Mouse (Mus musculus) left cerebral cortex, postnatal 10 days (tissue): Measurements from ENCODE around the gene Ttc28. TPM values are rescaled to one million over a fixed set of nuclear protein-coding genes. Genes with fewer than 3 reads are reported as not detected.
A peak's percentile ranks its signal among the peaks of the same experiment; 100 is the strongest.

ENCODE experiments used
- DNase-seq, 2 experiments: peaks; one replicate each; pipeline ENCODE4 v3.0.0; 2021 to 2022; ENCODE audit warnings: low spot score in 2 of 2, mixed read lengths in 1 of 2; ENCODE audit errors: extremely low spot score in 1 of 2
- intact Hi-C: fragments of 180-260 bp; cut with DNase I; formaldehyde crosslinking; loops from one replicate; pipeline ENCODE4 v1.15.1; 2025
- total RNA-seq, 2 experiments: library from RNA; stranded (reverse); gene quantifications; 2 replicates each; pipeline ENCODE4 v1.2.3; 2021

Ttc28 gene
- total RNA-seq, 2 experiments from 2014 or later = 22.3 to 30.9 TPM

GRCm38 (mm10) chr5:110929306-110929705 is 49.7 kb downstream of the Ttc28 start:
- intact Hi-C loops = no loop called here

DNA sequence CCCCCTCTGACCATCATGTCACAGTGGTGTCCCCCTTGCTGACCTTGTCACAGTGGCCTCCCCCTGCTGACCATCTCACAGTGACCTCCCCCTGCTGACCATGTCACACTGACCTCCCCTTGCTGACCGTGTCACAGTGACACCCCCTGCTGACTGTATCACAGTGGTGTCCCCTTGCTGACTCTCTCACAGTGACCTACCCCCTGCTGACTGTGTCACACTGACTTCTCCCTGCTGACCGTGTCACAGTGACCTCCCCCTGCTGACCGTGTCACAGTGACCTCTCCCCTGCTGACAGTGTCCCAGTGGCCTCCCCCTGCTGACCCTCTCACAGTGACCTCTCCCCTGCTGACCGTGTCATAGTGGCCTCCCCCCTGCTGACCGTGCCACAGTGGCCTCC is 57.0 kb downstream of the Ttc28 start:
- intact Hi-C loops = no loop called here
- no peak for DNase-seq

More at GRCm38 (mm10) chr5:110929306-110929705, 49.7 kb downstream of the Ttc28 start:
- no peak for DNase-seq

DNA sequence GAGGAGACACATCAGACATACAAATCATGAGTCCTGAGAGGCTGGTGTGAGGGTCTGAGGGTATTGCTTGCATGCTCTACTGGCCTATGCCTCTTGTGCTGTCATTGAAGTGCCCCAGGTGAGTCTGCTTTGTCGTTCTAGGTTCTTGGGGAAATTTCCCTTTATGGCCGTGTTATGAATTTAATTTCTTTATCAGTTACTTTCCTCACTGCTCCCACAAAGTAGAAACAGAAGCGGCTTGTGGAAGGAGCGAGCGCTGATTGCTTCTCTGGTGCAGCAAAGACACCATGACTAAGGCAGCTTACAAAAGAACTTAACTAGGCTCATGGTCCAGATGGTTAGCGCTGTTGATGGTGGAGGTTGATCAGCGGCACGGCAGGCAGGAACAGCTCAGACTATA is 64.7 kb downstream of the Ttc28 start:
- intact Hi-C loops = no loop called here
- DNase-seq = no peak

GRCm38 (mm10) chr5:110948476-110949399 is 69.1 kb downstream of the Ttc28 start:
- intact Hi-C loops = no loop called here
- no peak for DNase-seq

- intact Hi-C loops = no loop called here
- no peak for DNase-seq
Observed at GRCm38 (mm10) chr5:110949791-110950190, 70.2 kb downstream of the Ttc28 start.

DNA sequence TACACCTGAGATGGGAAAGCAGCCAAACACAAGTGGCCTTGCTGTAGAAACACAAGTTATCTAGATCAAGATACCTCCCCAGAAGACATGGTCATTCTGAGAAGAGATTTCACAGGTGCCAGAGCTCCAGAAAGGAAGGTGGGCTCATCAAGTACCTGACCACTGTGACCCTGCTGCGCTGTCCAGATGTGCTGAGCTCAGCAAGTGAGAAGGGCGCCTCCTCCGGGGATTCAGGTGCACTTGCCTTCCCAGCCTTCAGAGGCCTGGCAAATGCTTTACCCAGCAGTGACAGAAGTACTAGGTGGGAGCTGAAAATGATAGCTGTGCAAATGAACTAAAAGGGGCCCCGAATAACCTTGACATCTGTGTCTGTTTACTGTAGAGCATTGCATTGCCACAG is 78.6 kb downstream of the Ttc28 start:
- no peak for DNase-seq
- intact Hi-C loops = no loop called here

GRCm38 (mm10) chr5:110960067-110960466 is 80.5 kb downstream of the Ttc28 start:
- intact Hi-C loops = no loop called here
- DNase-seq = no peak

DNA sequence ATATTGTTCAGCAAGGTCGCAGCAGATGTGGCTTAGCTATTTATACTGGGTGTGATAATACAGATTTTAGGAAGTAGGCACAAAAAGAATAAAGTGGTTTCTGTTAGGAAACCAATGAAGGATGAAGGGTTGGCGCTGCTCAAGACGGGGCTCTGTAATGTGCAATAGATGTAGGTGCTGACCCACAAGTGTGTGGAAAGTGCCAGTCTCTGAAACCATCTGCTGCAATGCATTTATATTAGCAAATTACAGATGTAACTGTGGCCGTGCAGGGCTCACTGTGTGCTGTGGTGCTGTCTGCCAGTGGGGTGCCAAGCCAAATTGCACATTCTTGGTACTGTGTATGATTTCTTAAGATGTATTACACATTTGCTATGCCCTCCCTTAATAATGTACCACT is 81.3 kb downstream of the Ttc28 start:
- intact Hi-C loops = no loop called here
- no peak for DNase-seq

GRCm38 (mm10) chr5:110967483-110968055 is 88.0 kb downstream of the Ttc28 start:
- intact Hi-C loops = no loop called here
- no peak for DNase-seq

- DNase-seq = no peak
- intact Hi-C loops = no loop called here
Observed at GRCm38 (mm10) chr5:110968566-110968965, 89.0 kb downstream of the Ttc28 start.

GRCm38 (mm10) chr5:110970162-110970780 is 90.7 kb downstream of the Ttc28 start:
- no peak for DNase-seq
- intact Hi-C loops = no loop called here

DNA sequence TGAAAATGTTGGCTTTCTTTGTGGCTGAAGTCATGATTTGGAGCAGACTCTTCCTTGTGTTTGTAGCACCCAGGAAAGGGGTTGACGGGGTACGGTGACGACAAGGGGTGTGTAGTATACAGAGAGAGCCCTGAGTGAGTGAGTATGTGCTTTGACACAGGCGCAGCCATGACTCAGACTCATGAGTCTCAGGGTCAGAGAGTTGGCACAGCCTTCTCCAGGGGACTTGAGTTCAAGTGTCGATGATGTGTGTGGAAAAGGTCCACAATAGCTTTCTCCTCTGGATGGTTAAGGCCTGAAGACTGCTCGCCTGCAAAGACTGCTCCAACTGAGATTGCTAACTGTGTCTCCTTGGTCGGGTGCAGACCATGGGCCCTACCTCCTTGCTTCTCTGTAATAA is 97.1 kb downstream of the Ttc28 start:
- intact Hi-C loops = no loop called here
- no peak for DNase-seq

GRCm38 (mm10) chr5:110977796-110978195 is 98.2 kb downstream of the Ttc28 start:
- intact Hi-C loops = no loop called here
- DNase-seq = no peak

DNA sequence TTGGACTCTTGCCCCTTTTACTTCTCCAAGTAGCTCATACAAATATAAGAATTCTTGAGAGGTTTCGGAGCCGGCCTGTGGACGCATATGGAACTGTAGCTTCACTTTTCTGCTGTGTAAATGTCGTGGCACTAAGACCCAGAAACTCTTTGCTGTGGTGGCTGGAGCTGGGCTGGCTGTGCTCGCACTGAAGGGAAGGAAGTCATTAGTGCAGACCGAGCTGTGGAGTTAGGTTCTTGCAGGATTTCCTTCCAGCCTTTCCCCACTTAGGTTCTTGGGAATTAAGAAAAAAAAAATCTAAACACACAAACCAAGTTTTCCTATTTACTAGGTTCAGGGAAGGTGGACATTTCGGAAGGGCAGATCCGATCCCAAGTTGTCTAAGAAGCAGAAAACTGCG is 98.9 kb downstream of the Ttc28 start:
- intact Hi-C loops = no loop called here
- DNase-seq = peak; percentile 67 to 85

- intact Hi-C loops = no loop called here
- peak; percentile 17 to 59 for DNase-seq
Observed at GRCm38 (mm10) chr5:110979011-110979860, 99.6 kb downstream of the Ttc28 start.

GRCm38 (mm10) chr5:110979861-110980346 is 100.3 kb downstream of the Ttc28 start:
- intact Hi-C loops = loop anchor here (5.0 kb wide), 3 partner anchors 117 to 277 kb away; no protein-coding TSS in a partner anchor
- peak in 1 of 2 experiments; percentile 52 for DNase-seq

DNA sequence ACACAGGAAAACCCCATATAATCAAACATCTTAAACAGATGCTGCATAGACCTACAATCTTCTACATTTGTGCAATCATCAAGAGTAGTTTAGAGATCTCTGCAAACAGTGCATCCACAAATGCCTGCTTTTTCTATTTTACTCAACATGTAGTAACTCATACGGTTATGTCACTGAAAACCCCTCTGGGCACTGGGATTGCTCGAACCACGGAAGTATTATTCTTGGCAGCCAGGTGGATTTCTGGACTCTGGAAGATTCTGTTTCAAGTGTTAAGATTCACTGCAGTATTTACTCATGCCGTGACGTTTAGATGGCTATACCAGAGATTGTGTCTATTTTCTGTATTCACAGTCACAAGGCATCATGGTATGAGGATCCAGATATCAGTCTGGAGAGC is 101.0 kb downstream of the Ttc28 start:
- no peak for DNase-seq
- intact Hi-C loops = loop anchor here (5.0 kb wide), 3 partner anchors 117 to 277 kb away; no protein-coding TSS in a partner anchor

DNA sequence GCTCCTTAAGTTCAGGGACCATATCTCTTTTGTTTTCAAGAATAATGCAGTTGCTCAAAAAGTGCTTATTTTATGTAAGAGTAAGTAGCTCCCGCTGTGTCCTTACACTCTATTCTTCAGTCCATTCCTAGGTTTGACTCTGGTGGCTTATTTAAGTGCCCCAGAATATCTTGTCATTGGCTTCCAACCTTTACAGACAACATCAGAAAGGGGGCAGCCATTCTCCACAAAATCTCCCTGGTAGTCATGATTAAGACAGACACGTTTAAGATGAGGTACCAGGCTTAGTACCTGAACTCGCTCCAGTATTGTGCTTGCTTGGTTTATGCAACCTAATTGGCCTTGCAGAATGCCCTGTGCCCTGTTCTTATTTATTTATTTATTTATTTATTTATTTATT is 102.8 kb downstream of the Ttc28 start:
- DNase-seq = no peak

More for the DNA sequence above, 102.8 kb downstream of the Ttc28 start:
- intact Hi-C loops = loop anchor here (5.0 kb wide), 3 partner anchors 115 to 275 kb away; no protein-coding TSS in a partner anchor
